Mouse (Mus musculus): ENCODE data around the gene Alpk3.

GRCm38 (mm10) chr7:81020307-81020706, 37.1 kb upstream of the Alpk3 start:
- TF ChIP-seq CTCF (IDR thresholded peaks at IDR 0.05; ENCODE audit: low read depth) (no peak), EP300 (IDR thresholded peaks at IDR 0.05; ENCODE audit: low read depth) (no peak)

Measured in heart, postnatal 0 days (tissue).